Mouse (Mus musculus) midbrain, postnatal 0 days (tissue): ENCODE data around the gene Col4a6. TPM values are rescaled to one million over a fixed set of nuclear protein-coding genes. Genes with fewer than 3 reads are reported as not detected.

Experiments
- ATAC-seq: fragments of 200-750 bp; cut with Nextera tagmentation; 2 replicates; pipeline ENCODE4 v1.8.0; 2017; ENCODE audit warnings: moderate number of reproducible peaks, mild to moderate bottlenecking, moderate TSS enrichment, moderate library complexity; ENCODE audit not compliant: low FRiP score
- DNase-seq: peaks from one replicate; pipeline ENCODE4 v3.0.0-alpha.2; 2015; ENCODE audit warnings: low spot score
- H3K27ac ChIP-seq: fragments of 300-500 bp; sonication (generic); 2 replicates; pipeline ENCODE4 v1.5.1; 2014; ENCODE audit warnings: low read depth, mild to moderate bottlenecking, low read length, mixed read lengths
- H3K27me3 ChIP-seq: fragments of 300-500 bp; sonication (generic); 2 replicates; pipeline ENCODE4 v1.6.1; 2014; ENCODE audit warnings: low read length, control low read depth, mixed read lengths; ENCODE audit not compliant: insufficient read depth
- H3K36me3 ChIP-seq: fragments of 300-500 bp; sonication (generic); 2 replicates; pipeline ENCODE4 v1.6.1; 2014; ENCODE audit warnings: low read length, control low read depth, mixed read lengths; ENCODE audit not compliant: insufficient read depth
- H3K4me1 ChIP-seq: fragments of 300-500 bp; sonication (generic); 2 replicates; pipeline ENCODE4 v1.6.1; 2014; ENCODE audit warnings: mild to moderate bottlenecking, control low read depth, antibody characterized with exemption, low read length, mixed read lengths; ENCODE audit not compliant: insufficient read depth
- H3K4me2 ChIP-seq: fragments of 300-500 bp; sonication (generic); 2 replicates; pipeline ENCODE4 v1.6.1; 2014; ENCODE audit warnings: low read depth, mild to moderate bottlenecking, low read length, mixed read lengths; ENCODE audit not compliant: poor library complexity, severe bottlenecking
- H3K4me3 ChIP-seq: fragments of 300-500 bp; sonication (generic); 2 replicates; pipeline ENCODE4 v1.5.1; 2014; ENCODE audit warnings: low read depth, mild to moderate bottlenecking, low read length, moderate library complexity
- H3K9ac ChIP-seq: fragments of 300-500 bp; sonication (generic); replicated peaks from 2 replicates; pipeline ENCODE4 v1.6.1; 2014; ENCODE audit warnings: mild to moderate bottlenecking, low read length, moderate library complexity, mixed read lengths; ENCODE audit not compliant: poor library complexity, severe bottlenecking
- H3K9me3 ChIP-seq: fragments of 300-500 bp; sonication (generic); 2 replicates; pipeline ENCODE4 v1.6.1; 2016; ENCODE audit warnings: low read length, control low read depth
- CTCF ChIP-seq: IDR thresholded peaks from 2 replicates; pipeline ENCODE4 v1.5.1; 2016; ENCODE audit warnings: antibody characterized with exemption, mild to moderate bottlenecking
- WGBS: fragments of 180-500 bp; shearing (Covaris S2); extraction: QIAGEN DNeasy Blood & Tissue Kit; methylation state at CpG from one replicate; pipeline ENCODE4 v1.1.7; 2014; 5-methylcytosine and 5-hydroxymethylcytosine counted together
- polyA plus RNA-seq: library from polyadenylated mRNA; unstranded; fragments of >200 nt; fragmentation: Nextera tagmentation; extraction: Ambion mirVana; gene quantifications from 2 replicates; pipeline ENCODE4 v1.2.1, GENCODE M21; 2015
- total RNA-seq: library from RNA; depleted of rRNA; stranded (reverse); fragments of >200 nt; gene quantifications from 2 replicates; pipeline ENCODE4 v1.2.3, GENCODE M21; 2014

Col4a6 gene
- total and polyA plus RNA-seq, 2 experiments from 2014 or later: 1.9 to 5.9 TPM

GRCm38 (mm10) chrX:141316217-141316616, 157.7 kb downstream of the Col4a6 start:
- ATAC-seq (no peak), DNase-seq (no peak)
- H3K4me2 ChIP-seq: no peak overlapping the region
- 90% methylated on average over 1 of the region's 1 CpGs for WGBS
- H3K27ac ChIP-seq: no peak overlapping the region
- no peak overlapping the region for H3K4me3 ChIP-seq
- H3K9ac ChIP-seq: no peak overlapping the region
- H3K27me3 ChIP-seq: peaks cover 7% of the 10 kb centered on the region; the same call in 1 of the 2 replicates
- H3K36me3 ChIP-seq: no peaks in the 10 kb centered on the region
- no peaks in the 10 kb centered on the region for H3K9me3 ChIP-seq
- TF ChIP-seq CTCF: no peak
- no peaks in the 10 kb centered on the region for H3K4me1 ChIP-seq

GRCm38 (mm10) chrX:141315795-141316194, 158.1 kb downstream of the Col4a6 start:
- Histone ChIP-seq H3K4me2 (no peak overlapping the region), H3K4me3 (no peak overlapping the region), H3K36me3 (no peaks in the 10 kb centered on the region), H3K27ac (no peak overlapping the region), H3K9ac (no peak overlapping the region), H3K27me3 (peaks cover 7% of the 10 kb centered on the region; the same call in 1 of the 2 replicates), H3K9me3 (no peaks in the 10 kb centered on the region), H3K4me1 (no peaks in the 10 kb centered on the region)
- DNase-seq: no peak
- WGBS: 73% methylated on average over 3 of the region's 3 CpGs
- no peak for ATAC-seq
- no peak for TF ChIP-seq CTCF

GRCm38 (mm10) chrX:141292702-141293462, 181.0 kb downstream of the Col4a6 start:
- ATAC-seq: no peak
- no peak overlapping the region for H3K4me2 ChIP-seq
- H3K9me3 ChIP-seq: no peaks in the 10 kb centered on the region
- WGBS: 84% methylated on average over 3 of the region's 3 CpGs
- DNase-seq: no peak
- no peak overlapping the region for H3K9ac ChIP-seq
- H3K4me1 ChIP-seq: no peaks in the 10 kb centered on the region
- no peaks in the 10 kb centered on the region for H3K36me3 ChIP-seq
- no peaks in the 10 kb centered on the region for H3K27me3 ChIP-seq
- TF ChIP-seq CTCF: no peak
- H3K27ac ChIP-seq: no peak overlapping the region
- no peak overlapping the region for H3K4me3 ChIP-seq

GRCm38 (mm10) chrX:141276397-141276796, 197.5 kb downstream of the Col4a6 start:
- ATAC-seq: no peak
- H3K4me2 ChIP-seq: no peak overlapping the region
- H3K4me3 ChIP-seq: no peak overlapping the region
- H3K27ac ChIP-seq: no peak overlapping the region
- H3K4me1 ChIP-seq: no peaks in the 10 kb centered on the region
- H3K9me3 ChIP-seq: no peaks in the 10 kb centered on the region
- H3K27me3 ChIP-seq: no peaks in the 10 kb centered on the region; the same call in 1 of the 2 replicates
- no peak for TF ChIP-seq CTCF
- WGBS: 89% methylated on average over 2 of the region's 2 CpGs
- DNase-seq: no peak
- no peaks in the 10 kb centered on the region for H3K36me3 ChIP-seq
- H3K9ac ChIP-seq: no peak overlapping the region

GRCm38 (mm10) chrX:141265986-141266385, 207.9 kb downstream of the Col4a6 start:
- Histone ChIP-seq H3K4me1 (no peaks in the 10 kb centered on the region), H3K4me3 (no peak overlapping the region), H3K9me3 (no peaks in the 10 kb centered on the region), H3K27me3 (peaks cover 6% of the 10 kb centered on the region; the same call in 1 of the 2 replicates), H3K9ac (no peak overlapping the region), H3K36me3 (no peaks in the 10 kb centered on the region), H3K27ac (no peak overlapping the region), H3K4me2 (no peak overlapping the region)
- no peak for TF ChIP-seq CTCF
- ATAC-seq (no peak), DNase-seq (no peak)
- WGBS: 38% methylated on average over 1 of the region's 1 CpGs

GRCm38 (mm10) chrX:141249636-141250035, 224.2 kb downstream of the Col4a6 start:
- no peak overlapping the region for H3K4me3 ChIP-seq
- no peak overlapping the region for H3K27ac ChIP-seq
- no peaks in the 10 kb centered on the region for H3K4me1 ChIP-seq
- no peaks in the 10 kb centered on the region for H3K9me3 ChIP-seq
- DNase-seq (no peak), ATAC-seq (no peak)
- H3K27me3 ChIP-seq: no peaks in the 10 kb centered on the region
- TF ChIP-seq CTCF: no peak
- H3K9ac ChIP-seq: no peak overlapping the region
- WGBS: 71% methylated on average over 1 of the region's 1 CpGs
- H3K4me2 ChIP-seq: no peak overlapping the region
- no peaks in the 10 kb centered on the region for H3K36me3 ChIP-seq
